Mouse (Mus musculus): ENCODE data around the gene Hpcal1.

Gene Hpcal1

GRCm38 (mm10) chr12:17688913-17689312 is 1.7 kb upstream of the Hpcal1 start:
- DNase-seq: no peak

GRCm38 (mm10) chr12:17689931-17690563 is 609 bp upstream of the Hpcal1 start:
- no peak for DNase-seq

GRCm38 (mm10) chr12:17691320-17691876 is 742 bp downstream of the Hpcal1 start:
- peak; percentile 96 for DNase-seq

GRCm38 (mm10) chr12:17691891-17692321 is 1.2 kb downstream of the Hpcal1 start:
- DNase-seq: peak; percentile 93

- peak; percentile 92 for DNase-seq
Observed at GRCm38 (mm10) chr12:17692356-17692755, 1.7 kb downstream of the Hpcal1 start.

GRCm38 (mm10) chr12:17692953-17693352 is 2.3 kb downstream of the Hpcal1 start:
- peak; percentile 91 for DNase-seq

GRCm38 (mm10) chr12:17694589-17695115 is 4.0 kb downstream of the Hpcal1 start:
- DNase-seq: no peak

GRCm38 (mm10) chr12:17696395-17696794 is 5.7 kb downstream of the Hpcal1 start:
- DNase-seq: no peak

- no peak for DNase-seq
Observed at GRCm38 (mm10) chr12:17698934-17699333, 8.3 kb downstream of the Hpcal1 start.

- no peak for DNase-seq
Observed at GRCm38 (mm10) chr12:17699480-17699879, 8.8 kb downstream of the Hpcal1 start.

- peak; percentile 94 for DNase-seq
Observed at GRCm38 (mm10) chr12:17701131-17701720, 10.6 kb downstream of the Hpcal1 start.

GRCm38 (mm10) chr12:17701795-17702194 is 11.1 kb downstream of the Hpcal1 start:
- peak; percentile 94 for DNase-seq

- no peak for DNase-seq
Observed at GRCm38 (mm10) chr12:17702257-17702943, 11.7 kb downstream of the Hpcal1 start.

- DNase-seq: peak; percentile 96
Observed at GRCm38 (mm10) chr12:17702944-17703335, 12.3 kb downstream of the Hpcal1 start.

GRCm38 (mm10) chr12:17703866-17704265 is 13.2 kb downstream of the Hpcal1 start:
- DNase-seq: no peak

GRCm38 (mm10) chr12:17707472-17707871 is 16.8 kb downstream of the Hpcal1 start:
- DNase-seq: no peak

GRCm38 (mm10) chr12:17709451-17709850 is 18.8 kb downstream of the Hpcal1 start:
- no peak for DNase-seq

- DNase-seq: peak; percentile 90
Observed at GRCm38 (mm10) chr12:17709926-17710746, 19.5 kb downstream of the Hpcal1 start.

GRCm38 (mm10) chr12:17710747-17711092 is 20.1 kb downstream of the Hpcal1 start:
- no peak for DNase-seq

- no peak for DNase-seq
Observed at GRCm38 (mm10) chr12:17711731-17712388, 21.2 kb downstream of the Hpcal1 start.

- DNase-seq: no peak
Observed at GRCm38 (mm10) chr12:17712571-17712970, 21.9 kb downstream of the Hpcal1 start.

All from heart, adult 11 months (tissue).